Mouse (Mus musculus) monocyte, adult 2 months (primary cell): ENCODE measurements around the gene Smarca1.

Experiments used
- DNase-seq, 2 experiments: peaks; one replicate each; pipeline ENCODE4 v3.0.0; 2022; ENCODE audit warnings: low spot score in 2 of 2, low read depth in 1 of 2

The Smarca1 gene

GRCm38 (mm10) chrX:47764440-47764839 lies 128.3 kb downstream of the Smarca1 start:
- no peak for DNase-seq

GRCm38 (mm10) chrX:47760212-47760611 lies 132.6 kb downstream of the Smarca1 start:
- DNase-seq: no peak
